Mouse (Mus musculus) MEL (cell line): Measurements from ENCODE around the gene Tcf7.

Source experiments
- E2F4 ChIP-seq: IDR thresholded peaks from 2 replicates; pipeline ENCODE4 v1.6.1; 2011; ENCODE audit warnings: low read depth, low read length, improper control_type of control experiment, borderline replicate concordance
- ETS1 ChIP-seq: IDR thresholded peaks from 2 replicates; pipeline ENCODE4 v1.6.1; 2012; ENCODE audit warnings: low read depth, mild to moderate bottlenecking, inconsistent platforms, low read length, improper control_type of control experiment, moderate library complexity
- GATA1 ChIP-seq: IDR thresholded peaks from 2 replicates; pipeline ENCODE4 v1.6.1; 2011; ENCODE audit warnings: low read depth, low read length, improper control_type of control experiment
- MAX ChIP-seq: IDR thresholded peaks from 2 replicates; pipeline ENCODE4 v1.6.1; 2011; ENCODE audit warnings: low read length, improper control_type of control experiment
- SMC3 ChIP-seq: IDR thresholded peaks from 2 replicates; pipeline ENCODE4 v1.6.1; 2011; ENCODE audit warnings: low read depth, low read length, improper control_type of control experiment
- TCF12 ChIP-seq: IDR thresholded peaks from 2 replicates; pipeline ENCODE4 v1.6.1; 2014; ENCODE audit warnings: low read depth, mild to moderate bottlenecking, inconsistent platforms, low read length, improper control_type of control experiment, moderate library complexity
- ZNF384 ChIP-seq: IDR thresholded peaks from 2 replicates; pipeline ENCODE4 v1.6.1; 2012; ENCODE audit warnings: low read depth, mild to moderate bottlenecking, inconsistent platforms, low read length, improper control_type of control experiment

DNA sequence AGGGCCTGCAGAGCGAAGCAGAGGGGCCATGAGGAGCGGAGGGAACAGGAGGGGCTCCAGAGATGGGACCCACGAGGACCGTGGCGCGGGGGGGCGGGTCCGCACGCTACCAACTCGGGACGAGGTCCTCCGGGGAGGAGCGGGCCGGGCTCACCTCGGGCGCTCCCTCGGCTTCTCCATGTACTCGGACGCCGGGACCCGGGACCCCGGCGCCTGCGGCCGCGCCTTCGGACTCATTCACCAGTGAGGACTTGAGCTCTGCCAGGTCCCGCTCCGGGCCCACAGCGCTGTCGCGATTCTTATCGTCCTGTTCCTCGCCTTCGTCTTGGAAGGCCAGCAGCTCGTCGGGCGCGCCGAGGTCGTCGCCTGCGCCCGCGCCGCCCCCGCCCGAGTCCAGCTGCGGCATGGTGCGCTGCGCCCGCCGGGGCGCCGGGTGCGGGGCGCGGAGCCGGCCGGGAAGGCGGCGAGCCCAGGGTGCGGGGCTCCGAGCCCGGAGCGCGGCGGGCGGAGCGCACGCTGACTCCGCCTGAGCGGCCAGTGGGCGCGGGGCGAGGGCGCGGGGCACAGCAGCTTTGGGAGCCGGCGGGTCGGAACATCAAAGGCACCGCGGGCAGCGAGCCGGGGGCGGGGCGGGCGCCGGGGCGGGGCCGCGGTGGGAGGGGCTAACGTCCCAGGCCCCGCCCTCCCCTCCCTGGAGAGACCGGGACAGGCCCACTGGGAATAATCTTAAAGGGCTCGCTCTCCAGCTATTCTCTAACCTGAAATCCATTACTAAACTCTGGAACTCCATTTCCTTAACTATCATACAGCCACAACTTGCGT lies at the start of gene Tcf7:
- TF ChIP-seq TCF12, result no peak
- no peak for TF ChIP-seq GATA1
- TF ChIP-seq MAX, result no peak
- no peak for TF ChIP-seq ZNF384
- no peak for TF ChIP-seq SMC3
- TF ChIP-seq E2F4, result no peak
- TF ChIP-seq ETS1, result no peak
